Mouse (Mus musculus): ENCODE measurements around the gene Cab39. TPM values are rescaled to one million over a fixed set of nuclear protein-coding genes. Genes with fewer than 3 reads are reported as not detected.
A peak's percentile ranks its signal among the peaks of the same experiment; 100 is the strongest.
"Not testable (repeated sequence)": the region's sequence is repeated elsewhere in the genome, so short reads cannot be mapped to it uniquely, and the experiment has no call there.

Cab39 gene
- polyA plus RNA-seq, 1 experiment from 2014 or later, result 25.4 TPM

DNA sequence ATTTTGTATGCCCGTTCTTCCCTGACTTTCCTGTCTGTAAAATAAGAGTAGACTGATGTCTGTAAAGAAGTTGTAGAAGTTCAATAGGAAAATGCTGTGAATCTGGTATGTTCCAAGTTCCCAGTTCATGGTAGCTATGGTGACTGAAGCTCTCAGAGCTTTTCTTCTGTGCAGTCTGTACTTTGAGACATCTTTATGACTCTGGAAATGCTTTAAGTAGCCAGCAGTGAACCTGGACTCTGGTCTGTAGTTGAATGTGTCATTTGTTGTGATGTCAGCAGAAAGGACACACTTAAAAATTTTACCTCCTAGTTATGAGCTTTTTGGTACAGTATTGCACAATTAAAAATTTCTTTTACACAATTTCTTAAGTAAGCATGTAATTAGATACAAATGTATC is 9.3 kb downstream of the Cab39 start:
- Histone ChIP-seq H3K27ac (ENCODE audit: low read length) (no peak overlapping the region), H3K4me2 (ENCODE audit: low read depth, low read length) (no peak overlapping the region), H3K36me3 (ENCODE audit: control insufficient read depth, insufficient read depth, low read length) (no peaks in the 10 kb centered on the region), H3K4me3 (replicated peaks; ENCODE audit: low read length) (no peak overlapping the region), H3K9me3 (replicated peaks; ENCODE audit: control insufficient read depth, low read length) (no peaks in the 10 kb centered on the region), H3K27me3 (ENCODE audit: control insufficient read depth, insufficient read depth, low read length) (no peaks in the 10 kb centered on the region), H3K4me1 (ENCODE audit: control insufficient read depth, insufficient read depth, low read length) (peaks cover 6% of the 10 kb centered on the region; the same call in 1 of the 2 replicates), H3K9ac (ENCODE audit: low read length) (no peak overlapping the region)
- ATAC-seq (ENCODE audit: insufficient read depth, low FRiP score), result no peak
- WGBS, result 96% methylated on average over 1 of the region's 1 CpGs

DNA sequence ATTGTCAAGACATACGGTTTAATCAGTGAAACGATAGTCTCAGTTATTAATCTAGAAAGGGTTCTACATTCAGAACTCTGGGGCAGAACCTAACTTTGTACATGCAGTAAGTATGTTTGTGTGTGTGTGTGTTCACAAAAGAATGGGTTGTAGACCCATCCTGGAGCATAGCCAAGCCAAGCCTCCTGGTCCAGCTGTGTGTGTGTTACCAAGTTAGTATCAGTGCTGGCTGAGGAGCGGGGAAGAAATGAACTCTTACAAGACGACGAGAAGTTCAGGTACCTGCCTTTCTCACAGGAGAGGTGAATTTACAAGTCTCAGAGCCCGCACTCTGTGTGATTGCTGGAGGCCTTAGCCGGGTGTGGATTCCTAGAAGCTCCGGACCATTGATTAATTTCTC is 11.3 kb downstream of the Cab39 start:
- peaks cover 14% of the 10 kb centered on the region for H3K4me1 ChIP-seq (ENCODE audit: control insufficient read depth, insufficient read depth, low read length)
- H3K9ac ChIP-seq (ENCODE audit: low read length), result no peak overlapping the region
- no peaks in the 10 kb centered on the region for H3K27me3 ChIP-seq (ENCODE audit: control insufficient read depth, insufficient read depth, low read length)
- H3K9me3 ChIP-seq (replicated peaks; ENCODE audit: control insufficient read depth, low read length), result no peaks in the 10 kb centered on the region
- no peak overlapping the region for H3K27ac ChIP-seq (ENCODE audit: low read length)
- no peak for ATAC-seq (ENCODE audit: insufficient read depth, low FRiP score)
- H3K36me3 ChIP-seq (ENCODE audit: control insufficient read depth, insufficient read depth, low read length), result no peaks in the 10 kb centered on the region
- H3K4me2 ChIP-seq (ENCODE audit: low read depth, low read length), result no peak overlapping the region
- no peak overlapping the region for H3K4me3 ChIP-seq (replicated peaks; ENCODE audit: low read length)
- 81% methylated on average over 8 of the region's 8 CpGs for WGBS

DNA sequence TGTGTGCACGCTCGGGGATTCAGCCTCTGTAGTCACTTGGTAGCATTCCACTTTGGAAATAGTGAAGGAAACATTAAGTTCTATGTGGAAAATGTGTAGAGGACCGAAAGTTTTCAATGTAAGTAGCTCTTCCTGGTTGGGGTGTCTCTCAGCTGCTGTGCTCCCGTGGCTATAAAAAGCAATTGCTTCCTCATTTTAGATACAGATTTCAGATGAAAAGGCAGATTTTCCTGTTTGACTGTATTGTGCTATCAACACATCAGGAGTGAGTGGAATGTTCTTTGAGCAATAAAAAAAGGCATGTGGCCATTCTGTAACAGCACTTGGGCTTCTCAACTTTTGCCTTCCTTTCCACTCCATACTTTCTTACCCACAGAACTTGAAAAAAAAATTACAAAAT is 16.0 kb downstream of the Cab39 start:
- Histone ChIP-seq H3K9ac (ENCODE audit: low read length) (no peak overlapping the region), H3K4me2 (ENCODE audit: low read depth, low read length) (no peak overlapping the region), H3K9me3 (replicated peaks; ENCODE audit: control insufficient read depth, low read length) (no peaks in the 10 kb centered on the region), H3K27me3 (ENCODE audit: control insufficient read depth, insufficient read depth, low read length) (no peaks in the 10 kb centered on the region), H3K4me1 (ENCODE audit: control insufficient read depth, insufficient read depth, low read length) (peaks cover 32% of the 10 kb centered on the region), H3K4me3 (replicated peaks; ENCODE audit: low read length) (no peak overlapping the region), H3K27ac (ENCODE audit: low read length) (peak overlapping the region; percentile 72), H3K36me3 (ENCODE audit: control insufficient read depth, insufficient read depth, low read length) (no peaks in the 10 kb centered on the region)
- whole genome bisulfite sequencing, result 45% methylated on average over 4 of the region's 4 CpGs
- ATAC-seq (ENCODE audit: insufficient read depth, low FRiP score), result no peak

DNA sequence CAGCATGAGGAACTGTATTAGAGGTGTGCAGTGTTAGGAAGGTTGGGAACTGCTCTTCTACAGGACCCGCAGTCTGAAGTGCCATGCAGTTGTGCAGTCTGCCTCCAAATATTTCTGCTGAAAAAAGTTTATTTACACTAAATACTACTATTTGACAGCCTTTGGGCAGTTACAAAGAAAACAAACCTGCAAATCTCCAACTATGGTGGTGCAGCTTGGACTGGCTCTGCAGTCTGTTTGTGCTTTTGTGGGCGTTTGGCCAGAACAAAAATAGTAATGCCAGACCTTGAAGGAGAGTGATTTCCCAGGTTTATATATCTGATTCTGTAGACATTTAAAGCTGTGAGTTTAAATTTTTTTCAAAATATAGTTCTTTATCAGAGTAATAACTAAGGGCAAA is 17.1 kb downstream of the Cab39 start:
- WGBS, result 36% methylated on average over 2 of the region's 2 CpGs
- peak overlapping the region; percentile 72 for H3K27ac ChIP-seq (ENCODE audit: low read length)
- ATAC-seq (ENCODE audit: insufficient read depth, low FRiP score), result peak; percentile 39; the same call in 1 of the 2 replicates

DNA sequence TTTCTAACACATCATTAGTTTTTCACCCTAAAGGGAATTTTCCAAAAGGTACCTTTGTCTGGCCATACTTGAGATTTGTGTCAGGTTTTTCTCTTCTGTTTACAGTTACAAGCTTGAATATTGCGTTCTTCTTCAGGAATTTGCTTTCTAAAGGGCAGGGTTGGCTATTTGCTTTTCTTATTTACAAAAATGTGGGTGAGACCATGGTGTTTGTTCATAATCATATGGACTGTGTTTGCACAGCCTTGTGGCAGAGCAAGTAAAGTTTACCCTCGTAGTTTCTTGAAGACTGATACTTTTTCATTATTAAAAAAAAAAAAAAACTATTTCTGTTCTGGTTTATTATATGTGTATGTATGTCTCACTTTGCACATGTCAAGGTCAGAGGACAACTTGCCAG is 17.5 kb downstream of the Cab39 start:
- no peaks in the 10 kb centered on the region for H3K36me3 ChIP-seq (ENCODE audit: control insufficient read depth, insufficient read depth, low read length)
- H3K27me3 ChIP-seq (ENCODE audit: control insufficient read depth, insufficient read depth, low read length), result no peaks in the 10 kb centered on the region
- ATAC-seq (ENCODE audit: insufficient read depth, low FRiP score), result peak; percentile 67; the same call in 1 of the 2 replicates
- H3K4me2 ChIP-seq (ENCODE audit: low read depth, low read length), result peak overlapping the region; percentile 21; the same call in 1 of the 2 replicates
- H3K4me1 ChIP-seq (ENCODE audit: control insufficient read depth, insufficient read depth, low read length), result peaks cover 32% of the 10 kb centered on the region
- peak overlapping the region; percentile 74 for H3K27ac ChIP-seq (ENCODE audit: low read length)
- no peaks in the 10 kb centered on the region for H3K9me3 ChIP-seq (replicated peaks; ENCODE audit: control insufficient read depth, low read length)
- H3K9ac ChIP-seq (ENCODE audit: low read length), result no peak overlapping the region
- WGBS, result 46% methylated on average over 2 of the region's 2 CpGs
- H3K4me3 ChIP-seq (replicated peaks; ENCODE audit: low read length), result no peak overlapping the region

More for the DNA sequence above, 17.1 kb downstream of the Cab39 start:
- Histone ChIP-seq H3K4me3 (replicated peaks; ENCODE audit: low read length) (no peak overlapping the region), H3K36me3 (ENCODE audit: control insufficient read depth, insufficient read depth, low read length) (no peaks in the 10 kb centered on the region), H3K27me3 (ENCODE audit: control insufficient read depth, insufficient read depth, low read length) (no peaks in the 10 kb centered on the region), H3K9me3 (replicated peaks; ENCODE audit: control insufficient read depth, low read length) (no peaks in the 10 kb centered on the region), H3K9ac (ENCODE audit: low read length) (no peak overlapping the region), H3K4me2 (ENCODE audit: low read depth, low read length) (no peak overlapping the region), H3K4me1 (ENCODE audit: control insufficient read depth, insufficient read depth, low read length) (peaks cover 32% of the 10 kb centered on the region)

DNA sequence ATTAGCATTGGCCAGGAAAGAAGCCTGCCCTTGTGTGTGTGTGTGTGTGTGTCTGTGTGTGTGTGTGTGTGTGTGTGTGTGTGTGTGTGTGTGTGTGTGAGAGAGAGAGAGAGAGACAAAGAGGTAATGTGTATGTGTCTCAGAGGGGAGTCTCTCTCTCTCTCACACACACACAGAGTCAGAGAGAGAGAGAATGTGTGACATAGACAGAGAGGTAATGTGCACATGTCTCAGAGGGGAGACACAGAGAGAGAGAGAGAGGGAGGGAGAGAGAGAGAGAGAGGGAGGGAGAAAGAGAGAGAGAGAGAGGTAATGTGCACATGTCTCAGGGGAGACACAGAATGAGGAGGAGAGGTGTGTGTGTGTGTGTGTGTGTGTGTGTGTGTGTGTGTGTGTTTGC is 21.0 kb downstream of the Cab39 start:
- H3K4me3 ChIP-seq (replicated peaks; ENCODE audit: low read length); H3K36me3 ChIP-seq (ENCODE audit: control insufficient read depth, insufficient read depth, low read length); H3K4me2 ChIP-seq (ENCODE audit: low read depth, low read length); H3K9me3 ChIP-seq (replicated peaks; ENCODE audit: control insufficient read depth, low read length); H3K9ac ChIP-seq (ENCODE audit: low read length); H3K27me3 ChIP-seq (ENCODE audit: control insufficient read depth, insufficient read depth, low read length); ATAC-seq (ENCODE audit: insufficient read depth, low FRiP score); H3K27ac ChIP-seq (ENCODE audit: low read length): not testable (repeated sequence)
- peaks cover 24% of the 10 kb centered on the region for H3K4me1 ChIP-seq (ENCODE audit: control insufficient read depth, insufficient read depth, low read length)

DNA sequence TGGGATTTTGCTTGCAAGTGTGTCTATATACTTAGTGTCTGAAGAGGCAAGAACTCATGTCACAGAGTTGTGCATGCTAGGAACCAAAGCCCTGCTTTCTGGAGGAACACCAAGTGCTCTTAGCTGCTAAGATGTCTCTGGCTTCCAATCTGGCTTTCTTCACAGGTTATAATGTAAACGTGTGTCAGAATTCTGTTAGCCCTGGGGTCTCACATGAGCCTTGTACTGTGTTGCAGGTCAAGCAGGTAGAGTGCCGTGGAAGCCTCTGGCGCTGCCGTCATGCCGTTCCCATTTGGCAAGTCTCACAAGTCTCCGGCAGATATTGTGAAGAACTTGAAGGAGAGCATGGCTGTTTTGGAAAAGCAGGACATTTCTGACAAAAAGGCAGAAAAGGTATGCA is 24.9 kb downstream of the Cab39 start:
- Histone ChIP-seq H3K4me1 (ENCODE audit: control insufficient read depth, insufficient read depth, low read length) (peaks cover 6% of the 10 kb centered on the region), H3K27me3 (ENCODE audit: control insufficient read depth, insufficient read depth, low read length) (no peaks in the 10 kb centered on the region), H3K9ac (ENCODE audit: low read length) (no peak overlapping the region), H3K4me2 (ENCODE audit: low read depth, low read length) (no peak overlapping the region), H3K9me3 (replicated peaks; ENCODE audit: control insufficient read depth, low read length) (no peaks in the 10 kb centered on the region), H3K27ac (ENCODE audit: low read length) (no peak overlapping the region), H3K4me3 (replicated peaks; ENCODE audit: low read length) (no peak overlapping the region), H3K36me3 (ENCODE audit: control insufficient read depth, insufficient read depth, low read length) (peaks cover 8% of the 10 kb centered on the region)
- 66% methylated on average over 6 of the region's 6 CpGs for WGBS
- ATAC-seq (ENCODE audit: insufficient read depth, low FRiP score), result no peak

DNA sequence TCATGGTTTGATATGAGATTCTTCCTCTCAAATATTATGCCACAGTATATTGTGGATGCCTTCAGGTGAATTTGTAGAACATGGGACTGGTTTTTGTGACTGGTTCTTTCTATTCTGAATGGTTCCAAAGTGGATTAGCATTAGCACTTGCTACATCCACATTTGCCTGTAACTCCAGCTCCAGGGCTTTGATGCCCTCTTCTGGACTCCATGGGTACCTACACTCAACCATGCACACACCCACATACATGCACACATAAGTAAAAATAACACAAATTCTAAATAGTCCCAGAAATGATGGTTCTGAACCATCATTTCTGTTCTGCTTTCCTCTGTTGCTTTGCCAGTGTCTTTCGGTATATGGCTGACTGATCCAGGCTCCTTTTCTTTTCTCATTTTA is 26.5 kb downstream of the Cab39 start:
- Histone ChIP-seq H3K27ac (ENCODE audit: low read length) (no peak overlapping the region), H3K4me1 (ENCODE audit: control insufficient read depth, insufficient read depth, low read length) (no peaks in the 10 kb centered on the region)
- ATAC-seq (ENCODE audit: insufficient read depth, low FRiP score), result no peak

DNA sequence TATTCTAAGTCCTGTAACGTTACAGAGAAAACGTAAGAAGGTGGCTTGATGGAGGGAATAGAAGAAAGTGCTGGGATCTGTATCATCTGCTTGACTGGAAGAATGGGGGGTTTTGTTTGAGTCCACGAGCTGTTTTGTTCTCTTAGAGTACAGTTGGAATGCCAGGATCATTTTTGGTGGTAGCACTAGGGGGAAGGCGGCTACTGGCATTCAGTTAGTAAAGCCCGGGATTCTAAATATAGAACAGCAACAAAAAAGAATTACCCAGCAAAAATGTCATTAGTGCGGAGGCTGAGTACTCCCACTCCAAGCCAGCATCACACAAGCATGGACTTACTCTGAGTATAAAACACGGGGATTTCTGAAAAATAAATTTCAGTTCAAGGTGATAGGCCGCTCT is 29.0 kb downstream of the Cab39 start:
- H3K36me3 ChIP-seq (ENCODE audit: control insufficient read depth, insufficient read depth, low read length), result peaks cover 8% of the 10 kb centered on the region
- ATAC-seq (ENCODE audit: insufficient read depth, low FRiP score), result no peak

More for the DNA sequence above, 26.5 kb downstream of the Cab39 start:
- Histone ChIP-seq H3K36me3 (ENCODE audit: control insufficient read depth, insufficient read depth, low read length) (peaks cover 8% of the 10 kb centered on the region), H3K9me3 (replicated peaks; ENCODE audit: control insufficient read depth, low read length) (no peaks in the 10 kb centered on the region), H3K27me3 (ENCODE audit: control insufficient read depth, insufficient read depth, low read length) (no peaks in the 10 kb centered on the region), H3K9ac (ENCODE audit: low read length) (no peak overlapping the region), H3K4me3 (replicated peaks; ENCODE audit: low read length) (no peak overlapping the region), H3K4me2 (ENCODE audit: low read depth, low read length) (no peak overlapping the region)
- WGBS, result 97% methylated on average over 1 of the region's 1 CpGs

DNA sequence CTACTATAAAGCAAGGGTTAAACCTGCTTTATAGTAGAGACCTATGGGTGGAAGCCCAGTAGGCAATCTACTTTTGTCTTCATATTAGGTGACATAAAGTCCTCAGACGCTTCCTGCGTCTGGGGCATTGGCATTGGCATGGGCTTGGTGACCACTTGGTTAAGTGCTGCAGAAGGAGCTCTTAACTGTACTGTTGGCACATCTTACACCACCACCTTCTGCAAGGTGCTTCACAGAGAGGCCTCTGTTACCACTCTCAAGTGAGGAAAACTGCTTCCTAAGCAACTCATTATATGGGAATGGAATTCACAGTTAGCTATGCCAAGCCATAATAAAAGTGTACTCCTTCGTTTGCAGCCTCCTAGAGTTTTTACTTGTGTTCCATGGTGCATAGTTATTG is 31.7 kb downstream of the Cab39 start:
- no peak for ATAC-seq (ENCODE audit: insufficient read depth, low FRiP score)
- H3K4me1 ChIP-seq (ENCODE audit: control insufficient read depth, insufficient read depth, low read length), result no peaks in the 10 kb centered on the region
- H3K9ac ChIP-seq (ENCODE audit: low read length), result no peak overlapping the region
- WGBS, result 91% methylated on average over 3 of the region's 3 CpGs
- H3K36me3 ChIP-seq (ENCODE audit: control insufficient read depth, insufficient read depth, low read length), result peaks cover under 1% of the 10 kb centered on the region; the same call in 1 of the 2 replicates
- no peak overlapping the region for H3K27ac ChIP-seq (ENCODE audit: low read length)
- H3K4me3 ChIP-seq (replicated peaks; ENCODE audit: low read length), result no peak overlapping the region
- no peaks in the 10 kb centered on the region for H3K27me3 ChIP-seq (ENCODE audit: control insufficient read depth, insufficient read depth, low read length)
- no peaks in the 10 kb centered on the region for H3K9me3 ChIP-seq (replicated peaks; ENCODE audit: control insufficient read depth, low read length)
- no peak overlapping the region for H3K4me2 ChIP-seq (ENCODE audit: low read depth, low read length)

More for the DNA sequence above, 29.0 kb downstream of the Cab39 start:
- H3K4me2 ChIP-seq (ENCODE audit: low read depth, low read length), result no peak overlapping the region
- H3K4me3 ChIP-seq (replicated peaks; ENCODE audit: low read length), result no peak overlapping the region
- H3K27me3 ChIP-seq (ENCODE audit: control insufficient read depth, insufficient read depth, low read length), result no peaks in the 10 kb centered on the region
- H3K4me1 ChIP-seq (ENCODE audit: control insufficient read depth, insufficient read depth, low read length), result no peaks in the 10 kb centered on the region
- no peaks in the 10 kb centered on the region for H3K9me3 ChIP-seq (replicated peaks; ENCODE audit: control insufficient read depth, low read length)
- H3K27ac ChIP-seq (ENCODE audit: low read length), result no peak overlapping the region
- WGBS, result 79% methylated on average over 8 of the region's 8 CpGs
- H3K9ac ChIP-seq (ENCODE audit: low read length), result no peak overlapping the region
